Mouse (Mus musculus): Measurements from ENCODE around the gene Oxld1. TPM values are rescaled to one million over a fixed set of nuclear protein-coding genes. Genes with fewer than 3 reads are reported as not detected.

Oxld1 gene
- polyA plus RNA-seq, 1 experiment: 14.9 TPM

DNA sequence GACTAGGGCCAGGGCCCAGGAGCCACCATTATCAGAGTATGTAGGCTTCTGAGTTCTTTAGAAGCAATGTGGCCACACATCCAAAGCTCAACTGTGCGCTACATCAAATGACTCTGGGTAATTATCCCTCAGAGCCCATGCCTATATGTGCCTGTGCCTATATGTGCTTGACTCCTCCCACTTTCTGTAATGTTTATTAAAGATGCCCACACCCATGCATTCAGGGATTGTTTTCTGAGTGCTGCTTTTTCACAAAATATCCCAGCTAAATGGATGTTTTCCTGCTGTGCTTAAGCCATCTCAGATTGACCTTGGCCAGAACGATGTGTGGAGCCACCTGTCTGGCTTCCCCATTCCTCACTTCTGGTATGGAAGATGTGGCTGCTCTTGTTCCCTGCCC is 5.7 kb upstream of the Oxld1 start:
- H3K4me1 ChIP-seq (ENCODE audit: control insufficient read depth, insufficient read depth, low read length): peaks cover 8% of the 10 kb centered on the region
- 83% methylated on average over 2 of the region's 2 CpGs for WGBS
- TF ChIP-seq CTCF (IDR thresholded peaks at IDR 0.05; ENCODE audit: insufficient read depth, low read length): no peak
- TF ChIP-seq POLR2A (IDR thresholded peaks at IDR 0.05; ENCODE audit: borderline replicate concordance, extremely low read depth, low read depth, low read length): no peak

DNA sequence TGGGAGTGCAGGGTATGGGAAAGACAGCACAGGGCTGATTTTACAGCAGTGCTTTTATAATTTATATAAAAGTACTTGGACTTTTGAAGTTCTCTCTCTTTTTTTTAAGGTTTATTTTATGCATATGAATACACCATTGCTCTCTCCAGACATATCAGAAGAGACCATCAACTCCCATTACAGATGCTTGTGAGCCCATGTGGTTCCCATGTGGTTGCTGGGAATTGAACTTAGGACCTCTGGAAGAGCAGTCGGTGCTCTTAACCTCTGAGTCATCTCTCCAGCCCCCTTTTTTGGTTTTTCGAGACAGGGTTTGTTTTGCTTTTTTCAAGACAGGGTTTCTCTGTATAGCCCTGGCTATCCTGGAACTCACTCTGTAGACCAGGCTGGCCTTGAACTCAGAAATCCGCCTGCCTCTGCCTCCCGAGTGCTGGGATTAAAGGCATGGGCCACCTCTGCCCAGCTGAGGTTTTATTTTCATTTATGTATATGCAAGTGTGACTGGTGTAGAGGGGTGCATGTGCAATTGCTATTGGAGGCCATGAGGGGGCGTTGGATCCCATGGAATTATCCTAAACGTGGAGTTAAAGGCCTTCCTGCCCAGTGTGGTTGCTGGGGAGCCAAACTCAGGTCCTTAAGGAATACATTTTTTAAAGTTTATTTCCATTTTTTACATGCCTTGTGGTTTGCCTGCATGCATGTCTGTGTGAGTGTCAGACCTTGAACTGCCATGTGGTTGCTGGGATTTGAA is 1.2 kb upstream of the Oxld1 start:
- whole genome bisulfite sequencing: 59% methylated on average over 6 of the region's 6 CpGs
- Histone ChIP-seq H3K4me1 (ENCODE audit: control insufficient read depth, insufficient read depth, low read length) (no peaks in the 10 kb centered on the region; the same call in 1 of the 2 replicates), H3K4me3 (replicated peaks; ENCODE audit: extremely low read depth, low read depth, low read length) (no peak overlapping the region)
- DNase-seq: no peak
- TF ChIP-seq CTCF (IDR thresholded peaks at IDR 0.05; ENCODE audit: insufficient read depth, low read length): peak; percentile 10; the same call in 1 of the 2 replicates
- no peak for TF ChIP-seq POLR2A (IDR thresholded peaks at IDR 0.05; ENCODE audit: borderline replicate concordance, extremely low read depth, low read depth, low read length)

More for the DNA sequence above, 5.7 kb upstream of the Oxld1 start:
- DNase-seq: no peak
- H3K4me3 ChIP-seq (replicated peaks; ENCODE audit: extremely low read depth, low read depth, low read length): no peak overlapping the region

DNA sequence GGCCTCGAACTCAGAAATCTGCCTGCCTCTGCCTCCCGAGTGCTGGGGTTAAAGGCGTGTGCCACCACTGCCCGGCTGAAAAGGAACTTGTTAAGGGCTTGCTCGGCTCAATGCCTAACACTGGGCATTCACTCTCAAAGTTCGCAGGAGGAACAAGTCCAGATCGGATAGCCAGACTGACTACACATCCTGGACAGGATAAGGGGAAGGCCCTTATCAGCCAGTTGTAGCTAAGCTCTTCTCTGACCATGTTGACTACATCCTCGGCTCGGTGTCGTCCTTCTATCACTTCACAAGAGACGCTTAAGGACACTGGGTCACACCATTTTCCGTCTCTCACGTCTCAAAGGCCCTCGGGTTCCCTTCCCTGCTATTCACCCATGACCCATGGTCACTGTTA is 498 bp downstream of the Oxld1 start:
- DNase-seq: no peak
- no peak for TF ChIP-seq CTCF (IDR thresholded peaks at IDR 0.05; ENCODE audit: insufficient read depth, low read length)
- TF ChIP-seq POLR2A (IDR thresholded peaks at IDR 0.05; ENCODE audit: borderline replicate concordance, extremely low read depth, low read depth, low read length): no peak
- Histone ChIP-seq H3K4me3 (replicated peaks; ENCODE audit: extremely low read depth, low read depth, low read length) (peak overlapping the region; percentile 80), H3K4me1 (ENCODE audit: control insufficient read depth, insufficient read depth, low read length) (no peaks in the 10 kb centered on the region; the same call in 1 of the 2 replicates)
- WGBS: 11% methylated on average over 14 of the region's 14 CpGs

DNA sequence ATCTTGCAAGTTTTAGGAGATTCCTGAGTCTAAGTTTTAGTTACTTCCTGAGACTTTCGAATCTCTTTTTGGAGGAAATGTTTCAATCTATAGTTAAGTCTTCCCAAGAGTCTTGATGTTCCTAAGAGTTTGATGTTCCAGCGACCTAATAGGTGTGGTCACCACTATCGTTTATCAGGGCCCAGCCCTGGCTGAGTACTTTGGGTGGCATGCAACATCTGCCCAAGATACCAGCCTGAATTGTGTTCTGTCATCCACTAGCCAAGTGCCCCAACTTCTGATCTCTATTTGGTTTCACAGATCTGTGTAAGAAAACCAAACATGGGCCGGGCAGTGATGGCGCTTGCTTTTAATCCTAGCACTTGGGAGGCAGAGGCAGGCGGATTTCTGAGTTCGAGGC is 2.5 kb downstream of the Oxld1 start:
- TF ChIP-seq POLR2A (IDR thresholded peaks at IDR 0.05; ENCODE audit: borderline replicate concordance, extremely low read depth, low read depth, low read length): no peak
- no peak for TF ChIP-seq CTCF (IDR thresholded peaks at IDR 0.05; ENCODE audit: insufficient read depth, low read length)
- no peak overlapping the region for H3K4me3 ChIP-seq (replicated peaks; ENCODE audit: extremely low read depth, low read depth, low read length)
- WGBS: 90% methylated on average over 7 of the region's 7 CpGs
- DNase-seq: no peak
- no peaks in the 10 kb centered on the region; the same call in 1 of the 2 replicates for H3K4me1 ChIP-seq (ENCODE audit: control insufficient read depth, insufficient read depth, low read length)

DNA sequence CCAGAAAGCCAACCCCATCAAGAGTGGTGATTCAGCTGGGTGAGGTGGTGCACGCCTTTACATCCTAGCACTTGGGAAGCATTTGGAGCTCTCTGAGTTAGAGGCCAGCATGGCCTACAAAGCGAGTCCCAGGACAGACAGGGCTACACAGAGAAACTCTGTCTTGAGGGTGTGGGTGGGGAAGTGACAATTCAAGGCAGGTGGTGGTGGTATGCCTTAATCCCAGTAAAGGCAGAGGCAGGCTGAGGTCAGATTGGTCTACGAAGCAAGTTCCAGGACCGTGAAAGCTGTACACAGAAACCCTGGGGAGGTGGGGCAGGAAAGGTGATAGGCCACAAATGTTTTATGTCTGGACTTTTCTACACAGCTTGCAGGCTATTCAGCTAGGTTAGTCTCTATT is 2.9 kb downstream of the Oxld1 start:
- WGBS: 92% methylated on average over 4 of the region's 4 CpGs
- no peaks in the 10 kb centered on the region; the same call in 1 of the 2 replicates for H3K4me1 ChIP-seq (ENCODE audit: control insufficient read depth, insufficient read depth, low read length)
- DNase-seq: no peak
- no peak overlapping the region for H3K4me3 ChIP-seq (replicated peaks; ENCODE audit: extremely low read depth, low read depth, low read length)
- TF ChIP-seq CTCF (IDR thresholded peaks at IDR 0.05; ENCODE audit: insufficient read depth, low read length): no peak
- no peak for TF ChIP-seq POLR2A (IDR thresholded peaks at IDR 0.05; ENCODE audit: borderline replicate concordance, extremely low read depth, low read depth, low read length)

DNA sequence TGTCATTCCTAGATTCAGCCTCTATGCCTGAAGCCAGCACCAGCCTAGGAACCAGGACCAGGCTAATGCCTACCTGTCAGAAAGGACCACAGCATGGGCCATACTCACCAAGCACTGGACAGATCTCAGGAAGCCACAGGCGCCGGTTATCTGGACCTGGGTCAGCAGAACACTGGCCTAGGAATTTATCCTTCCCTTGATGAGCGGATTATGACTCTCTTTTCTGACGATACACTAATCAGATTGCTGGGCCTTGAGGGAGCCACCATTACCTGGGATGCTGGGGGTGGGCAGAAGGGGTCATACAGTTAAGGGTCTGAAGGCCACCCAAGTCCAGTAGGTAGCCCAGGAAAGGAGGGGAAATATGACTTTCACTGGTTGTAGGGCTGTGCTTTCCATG is 4.6 kb downstream of the Oxld1 start, which contains the start of gene Pde6g:
Pde6g (minus strand) TSS at position 195 of the 400 bp plus-strand sequence.
- Histone ChIP-seq H3K4me1 (ENCODE audit: control insufficient read depth, insufficient read depth, low read length) (no peaks in the 10 kb centered on the region), H3K4me3 (replicated peaks; ENCODE audit: extremely low read depth, low read depth, low read length) (no peak within 1 kb of the TSS)
- no peak for TF ChIP-seq CTCF (IDR thresholded peaks at IDR 0.05; ENCODE audit: insufficient read depth, low read length)
- 89% methylated on average over 4 of the region's 4 CpGs for WGBS
- DNase-seq: no peak

DNA sequence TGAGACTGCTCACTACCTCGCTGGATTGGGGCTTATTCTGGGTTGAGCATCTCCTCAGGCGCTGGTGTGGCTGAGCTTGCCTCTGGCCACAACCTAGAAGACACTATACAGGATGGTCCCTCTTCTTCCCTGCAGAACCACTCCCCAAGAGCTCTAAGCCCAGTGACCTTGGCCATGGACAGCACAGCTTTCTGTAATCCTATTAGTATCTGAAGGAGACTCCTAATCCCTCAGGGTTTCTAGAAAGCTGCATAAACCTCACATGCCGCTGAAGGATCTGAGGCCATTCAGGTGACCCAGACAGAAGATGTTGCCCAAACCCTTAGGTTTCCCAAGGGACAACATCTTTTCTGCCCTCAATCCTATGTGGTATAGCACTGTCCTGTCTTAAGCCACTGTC is 5.6 kb downstream of the Oxld1 start:
- no peak overlapping the region for H3K4me3 ChIP-seq (replicated peaks; ENCODE audit: extremely low read depth, low read depth, low read length)
- DNase-seq: no peak
- 66% methylated on average over 3 of the region's 3 CpGs for WGBS
- no peaks in the 10 kb centered on the region for H3K4me1 ChIP-seq (ENCODE audit: control insufficient read depth, insufficient read depth, low read length)
- no peak for TF ChIP-seq POLR2A (IDR thresholded peaks at IDR 0.05; ENCODE audit: borderline replicate concordance, extremely low read depth, low read depth, low read length)
- TF ChIP-seq CTCF (IDR thresholded peaks at IDR 0.05; ENCODE audit: insufficient read depth, low read length): no peak

DNA sequence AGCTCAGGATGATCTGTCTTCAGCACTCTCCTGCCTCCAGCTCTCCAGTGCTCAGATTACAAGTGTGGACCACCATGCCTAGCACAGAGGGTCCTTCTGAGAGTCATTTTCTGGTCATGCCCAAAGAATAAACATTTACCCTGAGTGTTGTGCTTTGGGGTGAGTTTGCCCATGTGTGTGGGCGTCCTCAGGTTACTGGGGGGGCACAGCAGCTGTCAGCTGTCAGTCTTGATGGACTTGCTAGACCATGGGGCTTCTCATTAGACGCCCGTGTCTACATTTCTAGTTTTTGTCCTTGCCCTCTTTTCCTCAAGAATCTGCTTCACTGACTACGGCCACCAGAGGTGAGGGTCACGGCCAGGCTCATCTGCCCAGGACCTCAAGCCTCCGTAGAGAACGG is 10.7 kb downstream of the Oxld1 start:
- Histone ChIP-seq H3K4me3 (replicated peaks; ENCODE audit: extremely low read depth, low read depth, low read length) (no peak overlapping the region), H3K4me1 (ENCODE audit: control insufficient read depth, insufficient read depth, low read length) (no peaks in the 10 kb centered on the region)
- no peak for DNase-seq
- TF ChIP-seq POLR2A (IDR thresholded peaks at IDR 0.05; ENCODE audit: borderline replicate concordance, extremely low read depth, low read depth, low read length): no peak
- no peak for TF ChIP-seq CTCF (IDR thresholded peaks at IDR 0.05; ENCODE audit: insufficient read depth, low read length)
- WGBS: 85% methylated on average over 7 of the region's 7 CpGs

DNA sequence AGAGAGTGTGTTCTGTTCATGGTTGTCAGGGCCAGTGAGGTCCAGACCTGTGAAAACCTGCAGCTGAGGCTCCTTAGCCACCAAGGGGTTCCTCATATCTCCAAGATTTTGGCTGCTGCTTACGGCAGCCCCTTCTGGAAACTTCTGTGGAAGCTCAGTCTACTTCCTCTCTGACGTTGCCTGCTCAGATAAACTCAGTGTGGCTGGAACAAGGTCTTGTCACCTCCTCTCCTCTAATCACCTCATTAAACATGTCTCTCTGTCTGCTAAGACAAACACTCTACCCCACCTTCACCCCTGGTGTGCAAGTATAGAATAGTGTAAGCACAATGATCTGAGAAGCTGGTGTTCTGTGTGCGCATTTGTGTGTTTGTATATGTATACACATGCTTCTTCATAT is 12.4 kb downstream of the Oxld1 start:
- no peak overlapping the region for H3K4me3 ChIP-seq (replicated peaks; ENCODE audit: extremely low read depth, low read depth, low read length)
- no peak for DNase-seq
- no peaks in the 10 kb centered on the region for H3K4me1 ChIP-seq (ENCODE audit: control insufficient read depth, insufficient read depth, low read length)
- whole genome bisulfite sequencing: 54% methylated on average over 3 of the region's 3 CpGs
- TF ChIP-seq CTCF (IDR thresholded peaks at IDR 0.05; ENCODE audit: insufficient read depth, low read length) (no peak), POLR2A (IDR thresholded peaks at IDR 0.05; ENCODE audit: borderline replicate concordance, extremely low read depth, low read depth, low read length) (no peak)

DNA sequence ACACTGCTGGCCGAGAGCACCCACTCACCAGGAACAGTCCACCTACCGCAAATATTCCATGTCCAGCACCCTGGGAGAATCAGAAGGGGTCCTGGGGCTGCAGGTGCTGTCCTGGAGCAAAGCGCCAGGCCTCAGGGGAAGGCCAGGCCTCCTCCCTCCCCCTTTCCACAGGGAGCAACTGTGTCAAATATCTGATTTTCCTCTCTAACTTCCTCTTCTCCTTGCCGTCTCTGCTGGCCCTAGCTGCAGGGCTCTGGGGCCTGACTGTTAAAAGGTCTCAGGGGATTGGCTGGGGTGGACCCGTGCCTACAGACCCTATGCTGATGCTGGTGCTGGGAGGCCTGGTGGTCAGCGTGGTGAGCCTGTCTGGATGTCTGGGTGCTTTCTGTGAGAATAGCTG is 13.8 kb downstream of the Oxld1 start:
- H3K4me1 ChIP-seq (ENCODE audit: control insufficient read depth, insufficient read depth, low read length): no peaks in the 10 kb centered on the region
- TF ChIP-seq POLR2A (IDR thresholded peaks at IDR 0.05; ENCODE audit: borderline replicate concordance, extremely low read depth, low read depth, low read length) (no peak), CTCF (IDR thresholded peaks at IDR 0.05; ENCODE audit: insufficient read depth, low read length) (no peak)
- H3K4me3 ChIP-seq (replicated peaks; ENCODE audit: extremely low read depth, low read depth, low read length): no peak overlapping the region
- 71% methylated on average over 6 of the region's 6 CpGs for WGBS
- DNase-seq: no peak
